ENCODE assay signal across 24 mouse cellular contexts in the genomic region with DNA sequence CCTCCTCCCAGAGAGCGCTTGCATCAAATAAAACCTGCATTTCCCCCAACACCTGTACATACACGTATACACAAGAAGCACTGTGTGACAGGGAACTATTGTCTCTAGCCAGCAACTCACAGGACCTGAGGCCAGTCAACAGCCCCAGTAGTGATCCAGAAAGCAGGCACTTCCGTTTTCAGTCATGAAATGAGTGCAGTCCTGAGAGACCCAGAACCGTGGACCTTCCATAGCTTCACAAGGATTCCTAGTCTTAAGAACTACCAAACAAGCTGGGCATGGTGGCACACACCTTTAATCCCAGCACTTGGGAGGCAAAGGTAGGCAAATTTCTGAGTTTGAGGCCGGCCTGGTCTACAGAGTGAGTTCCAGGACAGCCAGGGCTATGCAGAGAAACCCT. TPM values are rescaled to one million over a fixed set of nuclear protein-coding genes. Genes with fewer than 3 reads are reported as not detected.
DNase-seq lines count a peak whose midpoint lies in the region; ATAC-seq and TF ChIP-seq lines count a peak whose summit lies in the region.
"Had no signal": no experiment of that assay in that cellular context is flagged by ENCODE, and none has a peak within 500 bp of the region (broad histone marks: within the 10 kb centered on the region; RNA-seq: fewer than 3 reads in every experiment).

No protein-coding gene starts in this region.

- WGBS in intestine, postnatal 0 days, result 77% methylated on average over 5 of the region's 5 CpGs
- 87% methylated on average over 5 of the region's 5 CpGs for WGBS in intestine, embryonic 15.5 days
- 82% methylated on average over 5 of the region's 5 CpGs for WGBS in embryonic facial prominence, embryonic 10.5 days
- 61% methylated on average over 5 of the region's 5 CpGs for WGBS in liver, embryonic 14.5 days (ENCODE audit: insufficient replicate concordance)
- WGBS in stomach, postnatal 0 days, result 83% methylated on average over 5 of the region's 5 CpGs
- 89% methylated on average over 5 of the region's 5 CpGs for WGBS in forebrain, embryonic 12.5 days

- no peak for TF ChIP-seq EP300 in liver, embryonic 14.5 days (IDR thresholded peaks at IDR 0.05; ENCODE audit: low read depth)
- no peak for TF ChIP-seq EP300 in stomach, postnatal 0 days (optimal IDR thresholded peaks at IDR 0.05)

- no peaks in the 10 kb centered on the region for H3K27me3 ChIP-seq in intestine, postnatal 0 days (replicated peaks; ENCODE audit: control insufficient read depth, insufficient read depth, low read length)
- H3K27me3 ChIP-seq in intestine, embryonic 15.5 days (replicated peaks), result no peaks in the 10 kb centered on the region
- no peaks in the 10 kb centered on the region for H3K27me3 ChIP-seq in embryonic facial prominence, embryonic 10.5 days (replicated peaks; ENCODE audit: low read depth, poor library complexity, severe bottlenecking)
- H3K27me3 ChIP-seq in liver, embryonic 14.5 days (ENCODE audit: control insufficient read depth, insufficient read depth, low read length), result no peaks in the 10 kb centered on the region
- no peaks in the 10 kb centered on the region for H3K27me3 ChIP-seq in stomach, postnatal 0 days (ENCODE audit: control insufficient read depth, insufficient read depth, low read length)
- H3K27me3 ChIP-seq in forebrain, embryonic 12.5 days, result peaks cover 3% of the 10 kb centered on the region; the same call in 1 of the 2 replicates
- H3K27me3 ChIP-seq: embryonic facial prominence, embryonic 15.5 days; hindbrain, embryonic 12.5 days; megakaryocyte, embryonic 14.5 days had no signal

- no peaks in the 10 kb centered on the region for H3K36me3 ChIP-seq in intestine, postnatal 0 days (ENCODE audit: control insufficient read depth, insufficient read depth)
- no peaks in the 10 kb centered on the region for H3K36me3 ChIP-seq in intestine, embryonic 15.5 days
- H3K36me3 ChIP-seq in embryonic facial prominence, embryonic 10.5 days (replicated peaks), result no peaks in the 10 kb centered on the region
- H3K36me3 ChIP-seq in liver, embryonic 14.5 days (replicated peaks; ENCODE audit: control insufficient read depth, insufficient read depth, low read depth), result no peaks in the 10 kb centered on the region
- no peaks in the 10 kb centered on the region for H3K36me3 ChIP-seq in stomach, postnatal 0 days (ENCODE audit: control insufficient read depth, insufficient read depth, low read length)
- H3K36me3 ChIP-seq in forebrain, embryonic 12.5 days (replicated peaks), result no peaks in the 10 kb centered on the region
- H3K36me3 ChIP-seq: embryonic facial prominence, embryonic 15.5 days; hindbrain, embryonic 12.5 days had no signal

- H3K4me2 ChIP-seq in intestine, postnatal 0 days (replicated peaks; ENCODE audit: low read depth), result no peak overlapping the region
- no peak overlapping the region for H3K4me2 ChIP-seq in intestine, embryonic 15.5 days (replicated peaks)
- H3K4me2 ChIP-seq in liver, embryonic 14.5 days (ENCODE audit: low read depth), result peak overlapping the region; percentile 66
- H3K4me2 ChIP-seq in stomach, postnatal 0 days (replicated peaks; ENCODE audit: low read depth), result no peak overlapping the region
- H3K4me2 ChIP-seq in forebrain, embryonic 12.5 days, result no peak overlapping the region

- H3K9ac ChIP-seq in intestine, postnatal 0 days (ENCODE audit: low read depth, low read length), result no peak overlapping the region
- no peak overlapping the region for H3K9ac ChIP-seq in intestine, embryonic 15.5 days
- H3K9ac ChIP-seq in liver, embryonic 14.5 days (replicated peaks), result peak overlapping the region; percentile 32
- no peak overlapping the region for H3K9ac ChIP-seq in stomach, postnatal 0 days (ENCODE audit: low read length)
- H3K9ac ChIP-seq in forebrain, embryonic 12.5 days, result no peak overlapping the region
- H3K9ac ChIP-seq: embryonic facial prominence, embryonic 15.5 days; hindbrain, embryonic 12.5 days had no signal

- DNase-seq in embryonic facial prominence, embryonic 10.5 days (ENCODE audit: low spot score), result no peak
- DNase-seq in liver, embryonic 14.5 days (ENCODE audit: low read depth in 3 of 3, low spot score in 3 of 3), result no peak
- peak; percentile 8 for DNase-seq in stomach, postnatal 0 days (ENCODE audit: low spot score)
- DNase-seq in lung, postnatal 25 days (ENCODE audit: low spot score), result no peak
- DNase-seq: adrenal gland, postnatal 36 days; cerebellum, adult 18-20 months; cerebellum, postnatal 10 days; gastrocnemius, postnatal 25 days; heart, adult 18-20 months; kidney, adult 9 months; kidney, postnatal 10 days; lung, postnatal 4 days; right cerebral cortex, postnatal 14 days; thymus, postnatal 4 days had no signal

- H3K27ac ChIP-seq in intestine, postnatal 0 days (ENCODE audit: low read depth, low read length), result peak overlapping the region; percentile 36; the same call in 1 of the 2 replicates
- no peak overlapping the region for H3K27ac ChIP-seq in intestine, embryonic 15.5 days
- peak overlapping the region; percentile 70; the same call in 1 of the 2 replicates for H3K27ac ChIP-seq in embryonic facial prominence, embryonic 10.5 days (replicated peaks)
- H3K27ac ChIP-seq in liver, embryonic 14.5 days, result peak overlapping the region; percentile 36
- H3K27ac ChIP-seq in stomach, postnatal 0 days (replicated peaks), result no peak overlapping the region
- no peak overlapping the region for H3K27ac ChIP-seq in forebrain, embryonic 12.5 days
- H3K27ac ChIP-seq: embryonic facial prominence, embryonic 15.5 days; hindbrain, embryonic 12.5 days; hindbrain, postnatal 0 days had no signal

- ATAC-seq in intestine, postnatal 0 days, result no peak
- no peak for ATAC-seq in intestine, embryonic 15.5 days
- no peak for ATAC-seq in liver, embryonic 14.5 days (ENCODE audit: insufficient read depth)
- ATAC-seq in stomach, postnatal 0 days (ENCODE audit: low FRiP score, low TSS enrichment), result no peak
- ATAC-seq in forebrain, embryonic 12.5 days (ENCODE audit: low FRiP score), result no peak
- ATAC-seq: CD4-positive, CD25-positive, alpha-beta regulatory T cell, adult 4 months; forebrain, embryonic 14.5 days; hindbrain, postnatal 0 days; intestine, embryonic 16.5 days had no signal

- TF ChIP-seq CTCF in intestine, postnatal 0 days (IDR thresholded peaks at IDR 0.05; ENCODE audit: low read depth), result no peak
- no peak for TF ChIP-seq CTCF in liver, embryonic 14.5 days (IDR thresholded peaks at IDR 0.05; ENCODE audit: low read depth)
- no peak for TF ChIP-seq CTCF in stomach, postnatal 0 days (IDR thresholded peaks at IDR 0.05; ENCODE audit: low read depth)

- H3K9me3 ChIP-seq in intestine, postnatal 0 days (ENCODE audit: control insufficient read depth), result no peaks in the 10 kb centered on the region
- no peaks in the 10 kb centered on the region for H3K9me3 ChIP-seq in intestine, embryonic 15.5 days
- H3K9me3 ChIP-seq in embryonic facial prominence, embryonic 10.5 days, result peaks cover 5% of the 10 kb centered on the region; the same call in 1 of the 2 replicates
- H3K9me3 ChIP-seq in liver, embryonic 14.5 days (ENCODE audit: control insufficient read depth, low read length), result no peaks in the 10 kb centered on the region
- H3K9me3 ChIP-seq in stomach, postnatal 0 days (ENCODE audit: control insufficient read depth, low read length), result no peaks in the 10 kb centered on the region
- 0 out of 2 replicates have a peak, but pooled peaks cover 5% of the 10 kb centered on the region for H3K9me3 ChIP-seq in forebrain, embryonic 12.5 days
- H3K9me3 ChIP-seq: hindbrain, embryonic 12.5 days had no signal

- H3K4me3 ChIP-seq in intestine, postnatal 0 days (ENCODE audit: low read depth, low read length), result no peak overlapping the region
- no peak overlapping the region for H3K4me3 ChIP-seq in intestine, embryonic 15.5 days (replicated peaks)
- no peak overlapping the region for H3K4me3 ChIP-seq in embryonic facial prominence, embryonic 10.5 days
- H3K4me3 ChIP-seq in liver, embryonic 14.5 days (ENCODE audit: insufficient read depth in 1 of 2, low read depth in 2 of 2, low read length in 2 of 2), result peak overlapping the region in 1 of 2 experiments; percentile 46; a peak in 1 of 4 replicates
- H3K4me3 ChIP-seq in stomach, postnatal 0 days (ENCODE audit: low read depth, low read length), result no peak overlapping the region
- H3K4me3 ChIP-seq in forebrain, embryonic 12.5 days (replicated peaks), result no peak overlapping the region
- H3K4me3 ChIP-seq: embryonic facial prominence, embryonic 15.5 days; hindbrain, embryonic 12.5 days; megakaryocyte, embryonic 14.5 days had no signal

- H3K4me1 ChIP-seq in intestine, postnatal 0 days (replicated peaks; ENCODE audit: control insufficient read depth, insufficient read depth, low read length), result no peaks in the 10 kb centered on the region
- no peaks in the 10 kb centered on the region for H3K4me1 ChIP-seq in intestine, embryonic 15.5 days (replicated peaks)
- peaks cover 20% of the 10 kb centered on the region for H3K4me1 ChIP-seq in embryonic facial prominence, embryonic 10.5 days
- peaks cover 5 to 19% of the 10 kb centered on the region in 2 experiments; a peak in 3 of 4 replicates for H3K4me1 ChIP-seq in liver, embryonic 14.5 days (replicated peaks; ENCODE audit: control insufficient read depth in 2 of 2, insufficient read depth in 2 of 2, low read length in 1 of 2)
- H3K4me1 ChIP-seq in stomach, postnatal 0 days (replicated peaks; ENCODE audit: control insufficient read depth, insufficient read depth), result no peaks in the 10 kb centered on the region
- peaks cover 9% of the 10 kb centered on the region for H3K4me1 ChIP-seq in forebrain, embryonic 12.5 days

RNA-seq across cellular contexts. Expression of gene Stt3b, which starts 3.6 kb away (rescaled TPM):
- 51.5 and 54.1 TPM in 2 replicates for polyA plus RNA-seq in intestine, postnatal 0 days (2015; fragmentation: Nextera tagmentation; extraction: Ambion mirVana)
- 128 TPM in 2 replicates for polyA plus RNA-seq in intestine, embryonic 15.5 days (2015; fragmentation: Nextera tagmentation; extraction: Ambion mirVana)
- polyA plus RNA-seq in embryonic facial prominence, embryonic 10.5 days (2016; fragmentation: Nextera tagmentation; extraction: Ambion mirVana), result 85.4 and 93.6 TPM in 2 replicates
- polyA plus RNA-seq in liver, embryonic 14.5 days (2012; rRNA removed), result 18.4 and 24.6 TPM in 2 replicates
- 64.4 and 72.6 TPM in 2 replicates for polyA plus RNA-seq in liver, embryonic 14.5 days (2014; fragmentation: Nextera tagmentation; extraction: Ambion mirVana)
- polyA plus RNA-seq in stomach, postnatal 0 days (2015; fragmentation: Nextera tagmentation; extraction: Ambion mirVana), result 48.9 and 49.6 TPM in 2 replicates
- 100 and 101 TPM in 2 replicates for polyA plus RNA-seq in forebrain, embryonic 12.5 days (2016; fragmentation: Nextera tagmentation; extraction: Ambion mirVana)

Comparison
In these comparisons a context has a peak if more than half of its experiments do, and no peak if none do; other contexts are left out.
1. H3K27ac ChIP-seq: peak in intestine, postnatal 0 days (single experiment), embryonic facial prominence, embryonic 10.5 days (single experiment) and liver, embryonic 14.5 days (single experiment); none in intestine, embryonic 15.5 days (single experiment), stomach, postnatal 0 days (single experiment) and forebrain, embryonic 12.5 days (single experiment).